Mouse (Mus musculus) midbrain, embryonic 15.5 days (tissue): Measurements from ENCODE around the gene Khdc1a. TPM values are rescaled to one million over a fixed set of nuclear protein-coding genes. Genes with fewer than 3 reads are reported as not detected.
"Not testable (repeated sequence)": the region's sequence is repeated elsewhere in the genome, so short reads cannot be mapped to it uniquely, and the experiment has no call there.

Experiments used
- ATAC-seq: fragments of 200-750 bp; cut with Nextera tagmentation; replicated peaks from 2 replicates; pipeline ENCODE4 v1.8.0; 2017; ENCODE audit warnings: moderate TSS enrichment
- H3K27ac ChIP-seq: fragments of 300-500 bp; sonication (generic); 2 replicates; pipeline ENCODE4 v1.5.1; 2015; ENCODE audit warnings: mild to moderate bottlenecking, inconsistent platforms
- H3K27me3 ChIP-seq: fragments of 300-500 bp; sonication (generic); replicated peaks from 2 replicates; pipeline ENCODE4 v1.6.1; 2015; ENCODE audit warnings: inconsistent platforms
- H3K36me3 ChIP-seq: fragments of 300-500 bp; sonication (generic); replicated peaks from 2 replicates; pipeline ENCODE4 v1.6.1; 2015; ENCODE audit warnings: inconsistent platforms
- H3K4me1 ChIP-seq: fragments of 300-500 bp; sonication (generic); 2 replicates; pipeline ENCODE4 v1.6.1; 2015; ENCODE audit warnings: inconsistent platforms
- H3K4me2 ChIP-seq: fragments of 300-500 bp; sonication (generic); 2 replicates; pipeline ENCODE4 v1.6.1; 2015; ENCODE audit warnings: inconsistent platforms, mild to moderate bottlenecking, moderate library complexity
- H3K4me3 ChIP-seq: fragments of 300-500 bp; sonication (generic); 2 replicates; pipeline ENCODE4 v1.5.1; 2015; ENCODE audit warnings: mild to moderate bottlenecking, inconsistent platforms
- H3K9ac ChIP-seq: fragments of 300-500 bp; sonication (generic); 2 replicates; pipeline ENCODE4 v1.6.1; 2015; ENCODE audit warnings: mild to moderate bottlenecking, inconsistent platforms
- H3K9me3 ChIP-seq: fragments of 300-500 bp; sonication (generic); 2 replicates; pipeline ENCODE4 v1.6.1; 2016; ENCODE audit warnings: inconsistent platforms
- WGBS: fragments of 180-500 bp; shearing (Covaris S2); methylation state at CpG from one replicate; pipeline ENCODE4 v1.1.7; 2015; ENCODE audit warnings: mixed read lengths; 5-methylcytosine and 5-hydroxymethylcytosine counted together
- polyA plus RNA-seq: library from polyadenylated mRNA; unstranded; fragments of >200 nt; fragmentation: Nextera tagmentation; extraction: Ambion mirVana; gene quantifications from 2 replicates; pipeline ENCODE4 v1.2.1, GENCODE M21; 2015

The Khdc1a gene
- polyA plus RNA-seq, 1 experiment from 2014 or later = not detected

- ATAC-seq = no peak
- Histone ChIP-seq H3K27me3 (no peaks in the 10 kb centered on the region), H3K4me1 (0 out of 2 replicates have a peak, but pooled peaks cover 9% of the 10 kb centered on the region), H3K27ac (no peak overlapping the region), H3K4me2 (no peak overlapping the region), H3K9ac (no peak overlapping the region), H3K4me3 (no peak overlapping the region), H3K36me3 (no peaks in the 10 kb centered on the region), H3K9me3 (no peaks in the 10 kb centered on the region)
- 88% methylated on average over 1 of the region's 1 CpGs for WGBS
These were observed 24.8 kb upstream of the Khdc1a start for GRCm38 (mm10) chr1:21324633-21325032.

- no peak for ATAC-seq
- Histone ChIP-seq H3K9ac (no peak overlapping the region), H3K4me1 (0 out of 2 replicates have a peak, but pooled peaks cover 9% of the 10 kb centered on the region), H3K36me3 (no peaks in the 10 kb centered on the region), H3K4me2 (no peak overlapping the region), H3K27me3 (no peaks in the 10 kb centered on the region), H3K4me3 (no peak overlapping the region), H3K27ac (no peak overlapping the region), H3K9me3 (no peaks in the 10 kb centered on the region)
- 93% methylated on average over 7 of the region's 7 CpGs for WGBS
These were observed 22.7 kb upstream of the Khdc1a start for GRCm38 (mm10) chr1:21326733-21327132.

GRCm38 (mm10) chr1:21331161-21331560 is 18.3 kb upstream of the Khdc1a start:
- not testable (repeated sequence) for H3K4me2 ChIP-seq, H3K36me3 ChIP-seq, H3K4me3 ChIP-seq, H3K27ac ChIP-seq, H3K27me3 ChIP-seq, H3K9ac ChIP-seq, H3K4me1 ChIP-seq, H3K9me3 ChIP-seq, ATAC-seq

GRCm38 (mm10) chr1:21333222-21333973 is 16.0 kb upstream of the Khdc1a start:
- Histone ChIP-seq H3K27me3 (no peaks in the 10 kb centered on the region), H3K36me3 (no peaks in the 10 kb centered on the region), H3K4me1 (no peaks in the 10 kb centered on the region), H3K9me3 (no peaks in the 10 kb centered on the region), H3K27ac (no peak overlapping the region), H3K9ac (no peak overlapping the region), H3K4me3 (no peak overlapping the region), H3K4me2 (no peak overlapping the region)
- ATAC-seq = no peak
- WGBS = 88% methylated on average over 16 of the region's 16 CpGs

GRCm38 (mm10) chr1:21335836-21336235 is 13.6 kb upstream of the Khdc1a start:
- no peaks in the 10 kb centered on the region for H3K4me1 ChIP-seq
- H3K27ac ChIP-seq = no peak overlapping the region
- no peaks in the 10 kb centered on the region for H3K36me3 ChIP-seq
- no peak for ATAC-seq
- no peaks in the 10 kb centered on the region for H3K27me3 ChIP-seq
- no peak overlapping the region for H3K9ac ChIP-seq
- no peak overlapping the region for H3K4me3 ChIP-seq
- H3K9me3 ChIP-seq = no peaks in the 10 kb centered on the region
- H3K4me2 ChIP-seq = no peak overlapping the region

GRCm38 (mm10) chr1:21340745-21341144 is 8.7 kb upstream of the Khdc1a start:
- no peak for ATAC-seq
- Histone ChIP-seq H3K9ac (no peak overlapping the region), H3K27ac (no peak overlapping the region), H3K9me3 (no peaks in the 10 kb centered on the region), H3K36me3 (no peaks in the 10 kb centered on the region), H3K4me2 (no peak overlapping the region), H3K4me1 (no peaks in the 10 kb centered on the region), H3K4me3 (no peak overlapping the region), H3K27me3 (no peaks in the 10 kb centered on the region)
- WGBS = 90% methylated on average over 1 of the region's 1 CpGs

- Histone ChIP-seq H3K4me2 (no peak overlapping the region), H3K9me3 (no peaks in the 10 kb centered on the region), H3K4me3 (no peak overlapping the region), H3K4me1 (no peaks in the 10 kb centered on the region), H3K9ac (no peak overlapping the region), H3K36me3 (no peaks in the 10 kb centered on the region), H3K27me3 (no peaks in the 10 kb centered on the region), H3K27ac (no peak overlapping the region)
- peak; percentile 78 for ATAC-seq
- 53% methylated on average over 4 of the region's 4 CpGs for WGBS
These were observed 5.2 kb upstream of the Khdc1a start for GRCm38 (mm10) chr1:21344253-21344652.

GRCm38 (mm10) chr1:21344752-21345151 is 4.7 kb upstream of the Khdc1a start:
- WGBS = 91% methylated on average over 7 of the region's 7 CpGs
- not testable (repeated sequence) for H3K36me3 ChIP-seq, ATAC-seq, H3K4me1 ChIP-seq, H3K4me2 ChIP-seq, H3K9me3 ChIP-seq, H3K27ac ChIP-seq, H3K4me3 ChIP-seq, H3K9ac ChIP-seq, H3K27me3 ChIP-seq

GRCm38 (mm10) chr1:21368031-21368430 is 18.6 kb downstream of the Khdc1a start, which contains the start of gene Khdc1c:
Gene Khdc1c, plus strand, starts transcription at chr1:21368331.
- H3K4me3 ChIP-seq, H3K4me2 ChIP-seq, H3K27me3 ChIP-seq, H3K4me1 ChIP-seq, H3K9me3 ChIP-seq, H3K36me3 ChIP-seq, H3K27ac ChIP-seq, ATAC-seq, H3K9ac ChIP-seq: not testable (repeated sequence)
- WGBS = 78% methylated on average over 1 of the region's 1 CpGs

- Histone ChIP-seq H3K4me1 (no peaks in the 10 kb centered on the region), H3K9me3 (no peaks in the 10 kb centered on the region), H3K27ac (no peak within 1 kb of the TSS), H3K9ac (no peak within 1 kb of the TSS), H3K4me2 (no peak within 1 kb of the TSS), H3K36me3 (no peaks in the 10 kb centered on the region), H3K27me3 (no peaks in the 10 kb centered on the region), H3K4me3 (no peak within 1 kb of the TSS)
- 97% methylated on average over 1 of the region's 1 CpGs for WGBS
- ATAC-seq = no peak
These were observed 33.8 kb downstream of the Khdc1a start, which contains the start of gene Khdc1b for GRCm38 (mm10) chr1:21383256-21383655. Gene Khdc1b, plus strand, starts transcription at chr1:21383556.

- Histone ChIP-seq H3K4me1 (no peaks in the 10 kb centered on the region), H3K4me2 (no peak overlapping the region), H3K9me3 (no peaks in the 10 kb centered on the region), H3K9ac (no peak overlapping the region), H3K4me3 (no peak overlapping the region), H3K27me3 (no peaks in the 10 kb centered on the region), H3K27ac (no peak overlapping the region), H3K36me3 (no peaks in the 10 kb centered on the region)
- WGBS = 86% methylated on average over 6 of the region's 6 CpGs
- no peak for ATAC-seq
These were observed 41.8 kb downstream of the Khdc1a start for GRCm38 (mm10) chr1:21391138-21391671.
